Mouse (Mus musculus) neural tube, embryonic 13.5 days (tissue): ENCODE measurements around the gene Svbp. TPM values are rescaled to one million over a fixed set of nuclear protein-coding genes. Genes with fewer than 3 reads are reported as not detected.

Source experiments
- ATAC-seq: fragments of 200-750 bp; cut with Nextera tagmentation; 2 replicates; pipeline ENCODE4 v1.8.0; 2017; ENCODE audit warnings: low read depth, mild to moderate bottlenecking, moderate TSS enrichment, moderate library complexity
- H3K27ac ChIP-seq: fragments of 300-500 bp; sonication (generic); replicated peaks from 2 replicates; pipeline ENCODE4 v1.5.1; 2015; ENCODE audit warnings: moderate library complexity, mild to moderate bottlenecking, inconsistent platforms
- H3K27me3 ChIP-seq: fragments of 300-500 bp; sonication (generic); 2 replicates; pipeline ENCODE4 v1.6.1; 2015; ENCODE audit warnings: mild to moderate bottlenecking, inconsistent platforms
- H3K36me3 ChIP-seq: fragments of 300-500 bp; sonication (generic); 2 replicates; pipeline ENCODE4 v1.6.1; 2015; ENCODE audit warnings: mild to moderate bottlenecking, inconsistent platforms
- H3K4me1 ChIP-seq: fragments of 300-500 bp; sonication (generic); replicated peaks from 2 replicates; pipeline ENCODE4 v1.6.1; 2015; ENCODE audit warnings: inconsistent platforms
- H3K4me2 ChIP-seq: fragments of 300-500 bp; sonication (generic); 2 replicates; pipeline ENCODE4 v1.6.1; 2015; ENCODE audit warnings: inconsistent platforms, mild to moderate bottlenecking, moderate library complexity
- H3K4me3 ChIP-seq: fragments of 300-500 bp; sonication (generic); 2 replicates; pipeline ENCODE4 v1.5.1; 2015; ENCODE audit warnings: mild to moderate bottlenecking, inconsistent platforms
- H3K9ac ChIP-seq: fragments of 300-500 bp; sonication (generic); 2 replicates; pipeline ENCODE4 v1.6.1; 2015; ENCODE audit warnings: moderate library complexity, mild to moderate bottlenecking, inconsistent platforms
- H3K9me3 ChIP-seq: fragments of 300-500 bp; sonication (generic); 2 replicates; pipeline ENCODE4 v1.6.1; 2016; ENCODE audit warnings: inconsistent platforms
- WGBS: fragments of 180-500 bp; shearing (Covaris S2); methylation state at CpG from one replicate; pipeline ENCODE4 v1.1.7; 2015; 5-methylcytosine and 5-hydroxymethylcytosine counted together
- polyA plus RNA-seq: library from polyadenylated mRNA; unstranded; fragments of >200 nt; fragmentation: Nextera tagmentation; extraction: Ambion mirVana; gene quantifications from 2 replicates; pipeline ENCODE4 v1.2.1, GENCODE M21; 2015

Gene Svbp
- polyA plus RNA-seq, 1 experiment from 2014 or later = 246 TPM

- H3K27me3 ChIP-seq = no peaks in the 10 kb centered on the region
- peak overlapping the region; percentile 61 for H3K27ac ChIP-seq
- ATAC-seq = peak; percentile 40
- H3K9ac ChIP-seq = peak overlapping the region; percentile 82
- peak overlapping the region; percentile 88 for H3K4me3 ChIP-seq
- peaks cover 24% of the 10 kb centered on the region for H3K4me1 ChIP-seq
- H3K4me2 ChIP-seq = peak overlapping the region; percentile 81
- H3K36me3 ChIP-seq = peaks cover 19% of the 10 kb centered on the region
- no peaks in the 10 kb centered on the region for H3K9me3 ChIP-seq
- under 1% methylated on average over 36 of the region's 36 CpGs for WGBS
Observed at GRCm38 (mm10) chr4:119233256-119233901, 38.3 kb downstream of the Svbp start.

GRCm38 (mm10) chr4:119234348-119234747 is 39.2 kb downstream of the Svbp start:
- Histone ChIP-seq H3K4me3 (peak overlapping the region; percentile 88), H3K27me3 (no peaks in the 10 kb centered on the region), H3K4me1 (peaks cover 25% of the 10 kb centered on the region), H3K9me3 (no peaks in the 10 kb centered on the region), H3K4me2 (peak overlapping the region; percentile 81), H3K9ac (peak overlapping the region; percentile 82; the same call in 1 of the 2 replicates), H3K36me3 (peaks cover 14% of the 10 kb centered on the region; the same call in 1 of the 2 replicates), H3K27ac (no peak overlapping the region)
- no peak for ATAC-seq
- WGBS = 74% methylated on average over 3 of the region's 3 CpGs

GRCm38 (mm10) chr4:119238661-119239060 is 43.6 kb downstream of the Svbp start:
- peaks cover 44% of the 10 kb centered on the region for H3K36me3 ChIP-seq
- peak; percentile 9; the same call in 1 of the 2 replicates for ATAC-seq
- WGBS = 78% methylated on average over 3 of the region's 3 CpGs

GRCm38 (mm10) chr4:119239181-119239682 is 44.1 kb downstream of the Svbp start:
- WGBS = 52% methylated on average over 12 of the region's 12 CpGs
- H3K36me3 ChIP-seq = peaks cover 49% of the 10 kb centered on the region
- peak; percentile 41 for ATAC-seq
- H3K4me2 ChIP-seq = no peak overlapping the region
- no peak overlapping the region for H3K4me3 ChIP-seq
- no peaks in the 10 kb centered on the region for H3K9me3 ChIP-seq
- H3K4me1 ChIP-seq = peaks cover 13% of the 10 kb centered on the region
- H3K27me3 ChIP-seq = no peaks in the 10 kb centered on the region
- H3K27ac ChIP-seq = peak overlapping the region; percentile 66
- H3K9ac ChIP-seq = no peak overlapping the region

More at GRCm38 (mm10) chr4:119238661-119239060, 43.6 kb downstream of the Svbp start:
- Histone ChIP-seq H3K4me3 (no peak overlapping the region), H3K27me3 (no peaks in the 10 kb centered on the region), H3K4me2 (no peak overlapping the region), H3K27ac (no peak overlapping the region), H3K9me3 (no peaks in the 10 kb centered on the region), H3K9ac (no peak overlapping the region), H3K4me1 (peaks cover 18% of the 10 kb centered on the region)

- Histone ChIP-seq H3K27ac (no peak overlapping the region), H3K4me1 (0 out of 2 replicates have a peak, but pooled peaks cover 5% of the 10 kb centered on the region), H3K9me3 (no peaks in the 10 kb centered on the region), H3K36me3 (peaks cover 71% of the 10 kb centered on the region), H3K9ac (no peak overlapping the region), H3K4me2 (no peak overlapping the region), H3K27me3 (no peaks in the 10 kb centered on the region), H3K4me3 (no peak overlapping the region)
- 85% methylated on average over 14 of the region's 14 CpGs for WGBS
- ATAC-seq = no peak
Observed at GRCm38 (mm10) chr4:119241664-119242063, 46.6 kb downstream of the Svbp start.

GRCm38 (mm10) chr4:119242571-119242970 is 47.5 kb downstream of the Svbp start:
- H3K9ac ChIP-seq = no peak overlapping the region
- H3K27ac ChIP-seq = no peak overlapping the region
- H3K4me2 ChIP-seq = no peak overlapping the region
- no peaks in the 10 kb centered on the region for H3K27me3 ChIP-seq
- peaks cover 13% of the 10 kb centered on the region; the same call in 1 of the 2 replicates for H3K4me1 ChIP-seq
- no peaks in the 10 kb centered on the region for H3K9me3 ChIP-seq
- no peak overlapping the region for H3K4me3 ChIP-seq
- no peak for ATAC-seq
- peaks cover 70% of the 10 kb centered on the region for H3K36me3 ChIP-seq
- 92% methylated on average over 12 of the region's 12 CpGs for WGBS

GRCm38 (mm10) chr4:119244468-119245240 is 49.5 kb downstream of the Svbp start:
- H3K27ac ChIP-seq = no peak overlapping the region
- no peak overlapping the region for H3K4me3 ChIP-seq
- H3K9ac ChIP-seq = no peak overlapping the region
- H3K36me3 ChIP-seq = peaks cover 79% of the 10 kb centered on the region
- H3K9me3 ChIP-seq = no peaks in the 10 kb centered on the region
- H3K27me3 ChIP-seq = no peaks in the 10 kb centered on the region
- ATAC-seq = no peak
- no peak overlapping the region for H3K4me2 ChIP-seq
- 87% methylated on average over 22 of the region's 22 CpGs for WGBS
- peaks cover 14% of the 10 kb centered on the region; the same call in 1 of the 2 replicates for H3K4me1 ChIP-seq

- Histone ChIP-seq H3K9me3 (no peaks in the 10 kb centered on the region), H3K4me2 (no peak overlapping the region), H3K27me3 (no peaks in the 10 kb centered on the region), H3K4me3 (no peak overlapping the region), H3K4me1 (peaks cover 13% of the 10 kb centered on the region; the same call in 1 of the 2 replicates), H3K36me3 (peaks cover 79% of the 10 kb centered on the region), H3K9ac (no peak overlapping the region), H3K27ac (no peak overlapping the region)
- WGBS = 85% methylated on average over 7 of the region's 7 CpGs
- no peak for ATAC-seq
Observed at GRCm38 (mm10) chr4:119245556-119245955, 50.5 kb downstream of the Svbp start.

- no peak for ATAC-seq
- no peak overlapping the region for H3K9ac ChIP-seq
- no peaks in the 10 kb centered on the region for H3K9me3 ChIP-seq
- H3K36me3 ChIP-seq = peaks cover 76% of the 10 kb centered on the region
- no peak overlapping the region for H3K27ac ChIP-seq
- 92% methylated on average over 9 of the region's 9 CpGs for WGBS
- no peaks in the 10 kb centered on the region for H3K27me3 ChIP-seq
- H3K4me2 ChIP-seq = no peak overlapping the region
- no peak overlapping the region for H3K4me3 ChIP-seq
- peaks cover 13% of the 10 kb centered on the region; the same call in 1 of the 2 replicates for H3K4me1 ChIP-seq
Observed at GRCm38 (mm10) chr4:119245961-119246360, 50.9 kb downstream of the Svbp start.

GRCm38 (mm10) chr4:119246688-119247225 is 51.7 kb downstream of the Svbp start:
- H3K27me3 ChIP-seq = no peaks in the 10 kb centered on the region
- no peak overlapping the region for H3K4me2 ChIP-seq
- no peak overlapping the region for H3K9ac ChIP-seq
- no peak overlapping the region for H3K4me3 ChIP-seq
- no peaks in the 10 kb centered on the region for H3K9me3 ChIP-seq
- ATAC-seq = no peak
- no peak overlapping the region for H3K27ac ChIP-seq
- 77% methylated on average over 14 of the region's 14 CpGs for WGBS
- peaks cover 13% of the 10 kb centered on the region; the same call in 1 of the 2 replicates for H3K4me1 ChIP-seq
- H3K36me3 ChIP-seq = peaks cover 68% of the 10 kb centered on the region

- no peaks in the 10 kb centered on the region for H3K9me3 ChIP-seq
- peak overlapping the region; percentile 57 for H3K27ac ChIP-seq
- H3K27me3 ChIP-seq = no peaks in the 10 kb centered on the region
- H3K4me3 ChIP-seq = no peak overlapping the region
- H3K36me3 ChIP-seq = peaks cover 59% of the 10 kb centered on the region
- WGBS = 27% methylated on average over 13 of the region's 13 CpGs
- H3K4me2 ChIP-seq = no peak overlapping the region
- peaks cover 13% of the 10 kb centered on the region; the same call in 1 of the 2 replicates for H3K4me1 ChIP-seq
- H3K9ac ChIP-seq = 0 out of 2 replicates have a peak overlapping the region, but pooled peaks have one; percentile 12
- peak; percentile 81 for ATAC-seq
Observed at GRCm38 (mm10) chr4:119247462-119248235, 52.5 kb downstream of the Svbp start.
